Mouse (Mus musculus) forebrain, postnatal 0 days (tissue): ENCODE data around the gene Tas2r135. TPM values are rescaled to one million over a fixed set of nuclear protein-coding genes. Genes with fewer than 3 reads are reported as not detected.

ENCODE experiments used
- ATAC-seq: fragments of 200-750 bp; cut with Nextera tagmentation; 2 replicates; pipeline ENCODE4 v1.8.0; 2017; ENCODE audit warnings: mild to moderate bottlenecking, moderate library complexity
- DNase-seq: peaks from one replicate; pipeline ENCODE4 v3.0.0-alpha.2; 2015
- H3K27ac ChIP-seq: fragments of 300-500 bp; sonication (generic); 2 replicates; pipeline ENCODE4 v1.5.1; 2014; ENCODE audit warnings: low read depth, mild to moderate bottlenecking, antibody characterized with exemption, low read length, moderate library complexity, mixed read lengths
- H3K27me3 ChIP-seq: fragments of 300-500 bp; sonication (generic); 2 replicates; pipeline ENCODE4 v1.6.1; 2014; ENCODE audit warnings: mild to moderate bottlenecking, low read length, mixed read lengths; ENCODE audit not compliant: insufficient read depth
- H3K36me3 ChIP-seq: fragments of 300-500 bp; sonication (generic); 2 replicates; pipeline ENCODE4 v1.6.1; 2014; ENCODE audit warnings: mild to moderate bottlenecking, moderate library complexity; ENCODE audit not compliant: insufficient read depth
- H3K4me1 ChIP-seq: fragments of 300-500 bp; sonication (generic); 2 replicates; pipeline ENCODE4 v1.6.1; 2014; ENCODE audit warnings: antibody characterized with exemption; ENCODE audit not compliant: insufficient read depth
- H3K4me2 ChIP-seq: fragments of 300-500 bp; sonication (generic); 2 replicates; pipeline ENCODE4 v1.6.1; 2014; ENCODE audit warnings: low read depth, mild to moderate bottlenecking, moderate library complexity
- H3K4me3 ChIP-seq: fragments of 300-500 bp; sonication (generic); 2 replicates; pipeline ENCODE4 v1.5.1; 2014; ENCODE audit warnings: low read depth, low read length, mixed read lengths
- H3K9ac ChIP-seq: fragments of 300-500 bp; sonication (generic); 2 replicates; pipeline ENCODE4 v1.6.1; 2014; ENCODE audit warnings: mild to moderate bottlenecking
- H3K9me3 ChIP-seq: fragments of 300-500 bp; sonication (generic); 2 replicates; pipeline ENCODE4 v1.6.1; 2016; ENCODE audit warnings: low read length
- CTCF ChIP-seq: sonication (generic); IDR thresholded peaks from 2 replicates; pipeline ENCODE4 v1.5.1; 2016; ENCODE audit warnings: antibody characterized with exemption, control low read depth, low read depth
- WGBS: fragments of 180-500 bp; shearing (Covaris S2); extraction: QIAGEN DNeasy Blood & Tissue Kit; methylation state at CpG from one replicate; pipeline ENCODE4 v1.1.7; 2014; 5-methylcytosine and 5-hydroxymethylcytosine counted together
- polyA plus RNA-seq: library from polyadenylated mRNA; unstranded; fragments of >200 nt; fragmentation: Nextera tagmentation; extraction: Ambion mirVana; gene quantifications from 2 replicates; pipeline ENCODE4 v1.2.1, GENCODE M21; 2015
- total RNA-seq: library from RNA; depleted of rRNA; stranded (reverse); fragments of >200 nt; gene quantifications from 2 replicates; pipeline ENCODE4 v1.2.3, GENCODE M21; 2014

Tas2r135 gene
- total and polyA plus RNA-seq, 2 experiments from 2014 or later = not detected

DNA sequence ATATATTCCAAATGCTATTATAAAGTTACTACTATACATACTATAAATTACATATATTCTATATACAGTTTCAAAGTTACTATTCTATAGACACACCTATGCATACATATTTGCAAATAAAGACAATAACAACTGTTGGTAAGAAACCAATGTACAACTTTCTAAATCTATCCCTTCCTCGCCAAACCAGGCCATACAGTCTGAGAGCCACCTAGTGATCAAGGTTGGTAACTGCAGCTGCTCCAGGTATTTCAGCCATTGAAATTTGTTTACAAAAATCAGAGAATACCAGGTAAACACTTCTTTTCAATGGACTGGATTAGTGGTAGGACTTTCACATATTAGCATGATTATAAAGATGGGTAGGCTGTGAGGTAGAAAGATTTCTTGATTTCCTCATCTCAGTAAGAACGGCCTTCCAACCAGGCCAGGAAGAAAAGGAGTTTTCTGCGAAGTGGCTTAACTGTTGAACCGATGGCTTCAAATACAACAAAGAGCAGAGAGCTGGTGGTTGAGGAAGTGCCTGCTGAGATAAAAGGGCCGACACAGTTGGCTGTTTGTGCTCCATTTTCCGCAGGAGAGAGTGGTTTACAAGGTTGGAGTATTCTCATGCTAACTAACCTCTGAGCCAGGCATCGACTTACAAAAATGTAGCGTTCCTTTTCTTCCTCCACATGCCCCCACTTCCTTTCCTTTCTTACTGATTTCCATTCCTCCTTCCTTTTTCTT lies 24.7 kb upstream of the Tas2r135 start:
- no peak overlapping the region for H3K4me2 ChIP-seq
- peak; percentile 27; the same call in 1 of the 2 replicates for ATAC-seq

DNA sequence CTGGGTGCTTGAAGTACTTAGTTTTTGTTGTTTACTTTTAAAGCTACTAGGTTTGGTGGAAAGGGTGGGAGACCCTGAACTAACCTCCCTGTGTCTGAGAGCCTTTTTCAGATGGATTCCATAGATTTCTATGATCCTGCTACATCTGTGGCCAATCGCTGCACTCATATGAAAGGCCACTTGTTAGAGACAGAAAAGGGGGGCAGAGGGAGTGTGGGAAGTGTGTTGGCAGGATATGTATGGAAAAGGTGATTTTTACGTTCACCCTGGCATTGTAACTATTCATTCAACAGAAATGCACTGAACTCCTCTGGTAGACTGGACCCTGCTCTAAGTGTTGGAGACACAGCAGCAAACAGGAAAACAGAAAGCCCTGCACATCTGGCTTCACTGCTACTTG lies 24.0 kb upstream of the Tas2r135 start:
- no peaks in the 10 kb centered on the region for H3K4me1 ChIP-seq
- H3K9me3 ChIP-seq = no peaks in the 10 kb centered on the region
- DNase-seq (no peak), ATAC-seq (no peak)
- no peaks in the 10 kb centered on the region for H3K27me3 ChIP-seq
- no peak for TF ChIP-seq CTCF
- no peak overlapping the region for H3K9ac ChIP-seq
- no peaks in the 10 kb centered on the region for H3K36me3 ChIP-seq
- no peak overlapping the region for H3K4me3 ChIP-seq
- H3K4me2 ChIP-seq = no peak overlapping the region
- 23% methylated on average over 2 of the region's 2 CpGs for WGBS
- H3K27ac ChIP-seq = no peak overlapping the region

More for the DNA sequence above, 24.7 kb upstream of the Tas2r135 start:
- Histone ChIP-seq H3K4me1 (no peaks in the 10 kb centered on the region), H3K36me3 (no peaks in the 10 kb centered on the region), H3K9ac (no peak overlapping the region), H3K27ac (no peak overlapping the region), H3K9me3 (no peaks in the 10 kb centered on the region), H3K4me3 (no peak overlapping the region), H3K27me3 (no peaks in the 10 kb centered on the region)
- WGBS = 5% methylated on average over 8 of the region's 8 CpGs
- TF ChIP-seq CTCF = peak; percentile 82
- peak; percentile 66 for DNase-seq

DNA sequence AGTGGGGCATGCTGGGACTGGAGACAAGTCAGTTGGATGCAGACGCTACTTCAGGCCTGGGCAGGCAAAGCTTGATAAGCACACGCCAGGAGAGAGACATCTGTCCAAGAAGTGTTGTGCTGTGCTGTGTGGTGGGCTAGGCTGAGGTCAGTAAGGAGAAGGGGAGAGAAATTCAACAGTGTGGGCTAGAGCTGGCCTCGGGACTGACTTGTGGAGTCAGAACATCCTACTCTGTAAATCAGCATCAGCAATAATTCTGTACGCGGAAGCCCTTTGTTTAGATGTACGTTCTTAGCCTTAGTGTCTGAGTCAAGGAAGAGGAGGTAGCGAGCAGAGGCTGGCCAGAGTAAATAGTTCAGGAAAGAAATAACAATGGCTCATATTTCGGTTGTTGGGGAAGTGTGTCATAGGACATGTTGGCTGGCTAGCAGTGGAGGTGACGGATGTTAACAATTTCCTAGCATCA lies 23.3 kb upstream of the Tas2r135 start:
- H3K36me3 ChIP-seq = no peaks in the 10 kb centered on the region
- H3K9me3 ChIP-seq = no peaks in the 10 kb centered on the region
- TF ChIP-seq CTCF = no peak
- 79% methylated on average over 9 of the region's 9 CpGs for WGBS
- no peaks in the 10 kb centered on the region for H3K4me1 ChIP-seq
- ATAC-seq (no peak), DNase-seq (no peak)
- no peak overlapping the region for H3K9ac ChIP-seq
- H3K4me2 ChIP-seq = no peak overlapping the region
- no peak overlapping the region for H3K4me3 ChIP-seq
- H3K27ac ChIP-seq = no peak overlapping the region
- H3K27me3 ChIP-seq = no peaks in the 10 kb centered on the region

DNA sequence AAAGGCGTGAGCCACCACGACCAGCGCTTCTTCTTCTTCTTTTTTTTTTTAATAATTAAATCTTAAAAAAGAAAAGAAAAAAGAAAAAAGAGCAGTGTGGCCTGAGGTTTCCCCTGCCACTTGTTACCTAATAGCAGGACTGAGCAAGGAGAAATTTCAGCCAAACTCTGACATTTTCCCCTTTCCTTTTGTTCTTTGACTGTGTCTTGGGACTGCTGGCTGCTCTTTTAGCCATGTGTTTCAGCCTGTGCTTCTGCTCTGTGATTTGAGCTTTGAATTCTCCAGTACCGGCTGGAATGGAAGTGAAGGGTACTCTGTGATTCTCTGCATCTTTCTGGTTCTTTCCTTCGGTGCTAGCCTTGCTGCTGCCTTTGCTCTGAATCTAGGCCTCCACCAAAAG lies 21.9 kb upstream of the Tas2r135 start:
- no peak overlapping the region for H3K4me3 ChIP-seq
- WGBS = 87% methylated on average over 5 of the region's 5 CpGs
- H3K36me3 ChIP-seq = no peaks in the 10 kb centered on the region
- no peaks in the 10 kb centered on the region for H3K9me3 ChIP-seq
- TF ChIP-seq CTCF = no peak
- ATAC-seq (no peak), DNase-seq (no peak)
- H3K4me1 ChIP-seq = no peaks in the 10 kb centered on the region
- no peak overlapping the region for H3K27ac ChIP-seq
- H3K27me3 ChIP-seq = no peaks in the 10 kb centered on the region
- H3K9ac ChIP-seq = no peak overlapping the region
- no peak overlapping the region for H3K4me2 ChIP-seq

DNA sequence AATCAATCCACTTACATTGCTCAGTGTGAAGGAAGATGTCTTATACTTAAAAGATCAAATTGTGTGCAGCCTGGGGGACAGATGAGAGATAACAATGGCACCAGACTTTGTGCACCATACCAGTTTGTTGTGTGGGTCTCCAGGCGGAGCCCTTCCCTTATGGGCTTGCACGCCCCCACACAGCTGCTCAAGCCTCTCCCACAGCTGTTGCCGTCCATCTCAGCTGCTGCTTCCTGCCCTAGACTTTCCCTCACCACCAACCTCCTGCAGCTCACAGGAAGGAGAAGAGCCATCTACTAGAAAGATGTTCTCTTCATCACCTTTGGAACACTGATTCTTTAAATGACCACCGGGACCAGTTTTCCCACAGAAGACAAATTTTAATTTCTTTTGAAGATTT lies 19.6 kb upstream of the Tas2r135 start:
- no peak overlapping the region for H3K27ac ChIP-seq
- TF ChIP-seq CTCF = no peak
- H3K4me2 ChIP-seq = no peak overlapping the region
- 84% methylated on average over 4 of the region's 4 CpGs for WGBS
- H3K9ac ChIP-seq = no peak overlapping the region
- H3K4me1 ChIP-seq = no peaks in the 10 kb centered on the region
- H3K27me3 ChIP-seq = no peaks in the 10 kb centered on the region
- ATAC-seq (no peak), DNase-seq (no peak)
- H3K4me3 ChIP-seq = no peak overlapping the region
- H3K36me3 ChIP-seq = no peaks in the 10 kb centered on the region
- no peaks in the 10 kb centered on the region for H3K9me3 ChIP-seq

DNA sequence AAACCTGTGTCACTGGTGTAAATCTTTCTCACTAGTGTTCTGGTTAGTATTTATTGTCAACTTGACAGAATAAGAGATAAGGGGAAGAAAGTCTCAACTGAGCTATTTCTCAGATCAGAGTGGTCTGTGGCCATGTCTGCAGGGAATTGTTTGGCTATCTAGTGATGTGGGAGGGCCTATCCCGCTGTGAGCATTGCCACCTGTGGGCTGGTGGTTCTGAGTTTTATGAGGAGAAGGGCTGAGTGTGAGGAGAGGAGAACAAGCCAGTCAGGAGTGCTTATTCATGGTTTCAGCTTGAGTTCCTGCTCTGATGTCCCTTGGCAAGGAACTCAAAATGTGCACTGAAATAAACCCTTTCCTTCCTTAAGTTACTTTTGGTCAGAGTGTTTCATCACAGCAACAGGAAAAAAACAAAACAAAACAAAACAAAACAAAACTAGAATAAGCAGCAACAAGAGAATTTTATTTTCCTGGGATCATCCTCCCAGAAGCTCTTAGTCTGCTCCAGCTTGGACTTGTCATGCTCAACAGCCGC lies 13.4 kb upstream of the Tas2r135 start:
- Histone ChIP-seq H3K4me1 (no peaks in the 10 kb centered on the region), H3K27me3 (no peaks in the 10 kb centered on the region), H3K9me3 (no peaks in the 10 kb centered on the region), H3K27ac (no peak overlapping the region), H3K4me3 (no peak overlapping the region), H3K4me2 (no peak overlapping the region), H3K9ac (no peak overlapping the region), H3K36me3 (no peaks in the 10 kb centered on the region)
- no peak for TF ChIP-seq CTCF
- no peak for ATAC-seq
- no peak for DNase-seq
- 66% methylated on average over 2 of the region's 2 CpGs for WGBS

DNA sequence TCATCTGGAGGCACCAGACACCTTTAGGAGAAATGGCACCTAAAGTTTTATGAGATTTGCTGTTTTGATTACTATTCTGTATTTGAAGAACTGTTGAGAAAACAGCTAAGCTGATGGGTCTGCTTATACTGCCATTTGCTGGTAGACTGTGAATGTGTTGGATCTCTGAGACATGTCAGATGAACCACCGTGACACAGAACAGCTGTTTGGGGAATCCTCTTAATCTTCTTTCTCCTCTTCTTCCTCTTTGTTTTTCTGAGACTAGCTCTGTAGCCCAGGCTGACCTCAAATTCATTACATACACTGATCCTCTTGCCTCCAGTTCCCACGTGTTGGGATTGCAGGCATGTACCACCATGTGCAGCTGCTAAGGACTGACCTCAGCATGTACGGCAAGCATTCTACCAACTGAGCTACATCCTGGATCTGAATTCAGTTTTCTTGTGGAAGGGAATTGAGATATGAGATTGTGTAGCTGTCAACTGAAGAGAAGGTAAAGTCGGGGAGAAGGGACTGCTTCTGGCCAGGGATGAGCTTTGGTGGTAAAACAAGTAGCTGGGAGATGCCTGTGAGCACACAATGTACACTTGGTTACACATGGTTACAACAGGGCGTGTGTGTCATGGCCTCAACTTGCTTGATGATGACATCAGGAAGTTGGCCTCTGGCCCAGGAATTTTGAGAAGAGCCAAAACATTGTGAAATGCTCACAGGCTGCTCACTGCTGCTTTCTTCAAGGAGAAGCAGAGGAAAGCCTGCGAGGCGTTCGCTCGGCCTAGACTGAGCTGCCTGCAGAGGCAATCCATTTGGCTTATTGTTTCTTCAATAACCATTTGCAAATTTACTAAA lies 9.0 kb upstream of the Tas2r135 start:
- H3K27ac ChIP-seq = no peak overlapping the region
- no peaks in the 10 kb centered on the region for H3K36me3 ChIP-seq
- no peak for TF ChIP-seq CTCF
- H3K27me3 ChIP-seq = no peaks in the 10 kb centered on the region
- H3K4me2 ChIP-seq = no peak overlapping the region
- H3K4me1 ChIP-seq = no peaks in the 10 kb centered on the region
- peak; percentile 40 for ATAC-seq
- DNase-seq = no peak
- H3K9ac ChIP-seq = no peak overlapping the region
- no peak overlapping the region for H3K4me3 ChIP-seq
- 55% methylated on average over 9 of the region's 9 CpGs for WGBS
- H3K9me3 ChIP-seq = no peaks in the 10 kb centered on the region
